Mouse (Mus musculus) naive thymus-derived CD4-positive, alpha-beta T cell, adult 2 months (primary cell): ENCODE results near the gene Olr1.
"Not testable (repeated sequence)": the region's sequence is repeated elsewhere in the genome, so short reads cannot be mapped to it uniquely, and the experiment has no call there.

Source experiments
- DNase-seq: peaks from one replicate; pipeline ENCODE4 v3.0.0-alpha.2; 2011; ENCODE audit warnings: low read depth

Gene Olr1

GRCm38 (mm10) chr6:129512367-129512766, 5.4 kb upstream of the Olr1 start, which contains the start of gene Tmem52b:
Tmem52b (plus strand) TSS chr6:129512555.
- DNase-seq, result no peak

- no peak for DNase-seq
Observed at GRCm38 (mm10) chr6:129510120-129510911, 3.4 kb upstream of the Olr1 start.

- DNase-seq, result no peak
Observed at GRCm38 (mm10) chr6:129503471-129503870, 3.5 kb downstream of the Olr1 start.

- not testable (repeated sequence) for DNase-seq
Observed at GRCm38 (mm10) chr6:129499516-129499915, 7.4 kb downstream of the Olr1 start.

GRCm38 (mm10) chr6:129497345-129498218, 9.4 kb downstream of the Olr1 start:
- no peak for DNase-seq

- DNase-seq, result no peak
Observed at GRCm38 (mm10) chr6:129494924-129495323, 12.0 kb downstream of the Olr1 start.

- DNase-seq, result no peak
Observed at GRCm38 (mm10) chr6:129480089-129480958, 26.6 kb downstream of the Olr1 start.

- peak; percentile 21 for DNase-seq
Observed at GRCm38 (mm10) chr6:129476404-129477126, 30.4 kb downstream of the Olr1 start.

GRCm38 (mm10) chr6:129472627-129473026, 34.3 kb downstream of the Olr1 start:
- no peak for DNase-seq

- DNase-seq, result no peak
Observed at GRCm38 (mm10) chr6:129471386-129471785, 35.6 kb downstream of the Olr1 start.

GRCm38 (mm10) chr6:129451411-129452039, 55.4 kb downstream of the Olr1 start, which contains the start of gene Clec1a:
Clec1a (minus strand) TSS chr6:129452000.
- DNase-seq, result no peak

- DNase-seq, result no peak
Observed at GRCm38 (mm10) chr6:129449743-129450142, 57.2 kb downstream of the Olr1 start.

- DNase-seq, result no peak
Observed at GRCm38 (mm10) chr6:129438033-129438432, 68.9 kb downstream of the Olr1 start.

- DNase-seq, result no peak
Observed at GRCm38 (mm10) chr6:129436025-129436424, 70.9 kb downstream of the Olr1 start.
